Mouse (Mus musculus) E14TG2a.4 (cell line): ENCODE data around the gene Fut7.

Experiments
- CTCF ChIP-seq: conservative IDR thresholded peaks from 2 replicates; pipeline ENCODE4 v1.5.1; 2014; ENCODE audit warnings: low read length
- NANOG ChIP-seq: IDR thresholded peaks from 2 replicates; pipeline ENCODE4 v1.6.1; 2014; ENCODE audit warnings: borderline replicate concordance, low read length, mixed read lengths

DNA sequence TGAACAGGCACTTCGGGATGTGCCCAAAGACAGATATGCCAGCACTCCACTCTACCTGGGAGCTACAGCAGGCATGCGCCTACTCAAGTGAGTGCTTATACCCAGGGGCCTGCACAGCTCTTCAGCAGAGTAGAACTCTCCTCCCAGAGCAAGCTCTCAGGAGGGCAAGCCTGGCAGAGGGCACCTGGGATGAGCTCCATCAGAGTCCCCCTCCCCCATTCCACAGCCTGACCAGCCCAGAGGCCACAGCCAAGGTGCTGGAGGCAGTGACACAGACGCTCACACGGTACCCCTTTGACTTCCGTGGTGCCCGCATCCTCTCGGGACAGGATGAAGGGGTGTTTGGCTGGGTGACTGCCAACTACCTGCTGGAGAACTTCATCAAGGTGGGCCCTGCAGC is 25.0 kb upstream of the Fut7 start:
- no peak for TF ChIP-seq CTCF
- TF ChIP-seq NANOG = no peak
